Mouse (Mus musculus) ES-E14 (cell line): ENCODE data around the gene Ncln. TPM values are rescaled to one million over a fixed set of nuclear protein-coding genes. Genes with fewer than 3 reads are reported as not detected.

Source experiments
- DNase-seq: peaks from one replicate; pipeline ENCODE4 v3.0.0-alpha.2; 2013; ENCODE audit warnings: low read depth, low spot score
- H3K27ac ChIP-seq: 2 replicates; pipeline ENCODE4 v1.5.1; 2012; ENCODE audit warnings: low read depth, mild to moderate bottlenecking, low read length, moderate library complexity, mixed read lengths; ENCODE audit not compliant: poor library complexity, insufficient read depth, severe bottlenecking
- H3K36me3 ChIP-seq: 2 replicates; pipeline ENCODE4 v1.6.1; 2012; ENCODE audit warnings: mild to moderate bottlenecking, low read length, moderate library complexity, mixed read lengths; ENCODE audit not compliant: control insufficient read depth, poor library complexity, insufficient read depth, severe bottlenecking
- H3K4me1 ChIP-seq, 2 experiments: fragments of 150-350 bp in 1 of 2; sonication (generic) in 1 of 2; 2 replicates each; pipeline ENCODE4 v1.6.1; 2012; ENCODE audit warnings: low read length in 2 of 2, mild to moderate bottlenecking in 1 of 2, mixed read lengths in 1 of 2; ENCODE audit not compliant: control insufficient read depth in 2 of 2, insufficient read depth in 2 of 2, poor library complexity in 1 of 2
- H3K4me3 ChIP-seq, 2 experiments: fragments of 150-350 bp in 1 of 2; sonication (generic) in 1 of 2; 2 replicates each; pipeline ENCODE4 v1.5.1; 2012; ENCODE audit warnings: low read length in 2 of 2, low read depth in 1 of 2, mild to moderate bottlenecking in 1 of 2, mixed read lengths in 1 of 2; ENCODE audit not compliant: insufficient read depth in 1 of 2, poor library complexity in 1 of 2, severe bottlenecking in 1 of 2
- H3K9ac ChIP-seq: 2 replicates; pipeline ENCODE4 v1.6.1; 2012; ENCODE audit warnings: low read depth, mild to moderate bottlenecking, low read length, mixed read lengths; ENCODE audit not compliant: poor library complexity, insufficient read depth, severe bottlenecking
- H3K9me3 ChIP-seq: fragments of 150-350 bp; sonication (generic); 2 replicates; pipeline ENCODE4 v1.6.1; 2012; ENCODE audit warnings: low read depth, mild to moderate bottlenecking, low read length; ENCODE audit not compliant: control insufficient read depth, insufficient read depth
- CHD2 ChIP-seq: IDR thresholded peaks from 2 replicates; pipeline ENCODE4 v1.6.1; 2014; ENCODE audit warnings: mild to moderate bottlenecking, low read depth, low read length, inconsistent platforms
- HCFC1 ChIP-seq: IDR thresholded peaks from 2 replicates; pipeline ENCODE4 v1.6.1; 2012; ENCODE audit warnings: low read length, inconsistent platforms, borderline replicate concordance; ENCODE audit not compliant: insufficient read depth
- MAFK ChIP-seq: IDR thresholded peaks from 2 replicates; pipeline ENCODE4 v1.6.1; 2014; ENCODE audit warnings: mild to moderate bottlenecking, low read depth, low read length, inconsistent platforms; ENCODE audit not compliant: insufficient read depth
- ZC3H11A ChIP-seq: IDR thresholded peaks from 2 replicates; pipeline ENCODE4 v1.6.1; 2012; ENCODE audit warnings: low read depth, mild to moderate bottlenecking, inconsistent platforms, low read length, borderline replicate concordance
- ZNF384 ChIP-seq: IDR thresholded peaks from 2 replicates; pipeline ENCODE4 v1.6.1; 2012; ENCODE audit warnings: low read depth, low read length, inconsistent platforms
- in situ Hi-C, 2 experiments: fragments of 600-800 bp; cut with MboI; formaldehyde crosslinking; loops; one replicate each; pipeline ENCODE4 v1.15.1; 2025; ENCODE audit warnings: low sequenced_read_pairs in 2 of 2, inconsistent platforms in 1 of 2; ENCODE audit not compliant: unreplicated experiment in 2 of 2
- total RNA-seq: library from RNA; depleted of rRNA; stranded (reverse); fragments of 300-350 nt; gene quantifications from 2 replicates; pipeline ENCODE4 v1.2.3, GENCODE M21; 2012

Gene Ncln
- total RNA-seq, 1 experiment, result 254 TPM

DNA sequence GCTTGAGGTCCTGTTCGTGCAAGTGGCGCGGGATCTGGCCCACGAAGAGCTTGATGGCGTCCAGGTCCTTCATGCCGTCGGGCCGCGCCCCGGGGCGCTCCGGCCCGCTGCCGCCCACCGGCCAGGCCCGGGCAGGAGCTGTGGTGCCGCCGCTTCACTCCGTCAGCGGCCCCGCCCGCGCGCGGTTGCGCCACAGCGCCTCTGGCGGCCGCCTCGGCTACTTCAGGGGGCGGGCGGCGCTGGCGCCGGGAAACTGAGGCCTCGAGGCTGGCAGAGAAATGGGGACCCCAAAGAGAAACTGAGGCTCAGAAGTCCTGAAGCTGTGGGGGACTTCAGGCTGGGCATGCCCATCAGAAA is 13.7 kb downstream of the Ncln start, which contains the start of gene Celf5:
Celf5 (minus strand) TSS at position 177 of the 357 bp plus-strand sequence.
- Histone ChIP-seq H3K4me1 (peaks cover 0 to 26% of the 10 kb centered on the region in 2 experiments; a peak in 2 of 4 replicates), H3K36me3 (peaks cover 15% of the 10 kb centered on the region), H3K4me3 (peak within 1 kb of the TSS; percentile 76 to 84), H3K9ac (peak within 1 kb of the TSS; percentile 60), H3K27ac (no peak within 1 kb of the TSS), H3K9me3 (no peaks in the 10 kb centered on the region)
- no peak for DNase-seq
- TF ChIP-seq ZC3H11A (no peak), CHD2 (no peak), MAFK (no peak), ZNF384 (0 out of 2 replicates have a peak, but pooled peaks have one; percentile 6), HCFC1 (0 out of 2 replicates have a peak, but pooled peaks have one; percentile 36)
- in situ Hi-C loops, result no loop called here

DNA sequence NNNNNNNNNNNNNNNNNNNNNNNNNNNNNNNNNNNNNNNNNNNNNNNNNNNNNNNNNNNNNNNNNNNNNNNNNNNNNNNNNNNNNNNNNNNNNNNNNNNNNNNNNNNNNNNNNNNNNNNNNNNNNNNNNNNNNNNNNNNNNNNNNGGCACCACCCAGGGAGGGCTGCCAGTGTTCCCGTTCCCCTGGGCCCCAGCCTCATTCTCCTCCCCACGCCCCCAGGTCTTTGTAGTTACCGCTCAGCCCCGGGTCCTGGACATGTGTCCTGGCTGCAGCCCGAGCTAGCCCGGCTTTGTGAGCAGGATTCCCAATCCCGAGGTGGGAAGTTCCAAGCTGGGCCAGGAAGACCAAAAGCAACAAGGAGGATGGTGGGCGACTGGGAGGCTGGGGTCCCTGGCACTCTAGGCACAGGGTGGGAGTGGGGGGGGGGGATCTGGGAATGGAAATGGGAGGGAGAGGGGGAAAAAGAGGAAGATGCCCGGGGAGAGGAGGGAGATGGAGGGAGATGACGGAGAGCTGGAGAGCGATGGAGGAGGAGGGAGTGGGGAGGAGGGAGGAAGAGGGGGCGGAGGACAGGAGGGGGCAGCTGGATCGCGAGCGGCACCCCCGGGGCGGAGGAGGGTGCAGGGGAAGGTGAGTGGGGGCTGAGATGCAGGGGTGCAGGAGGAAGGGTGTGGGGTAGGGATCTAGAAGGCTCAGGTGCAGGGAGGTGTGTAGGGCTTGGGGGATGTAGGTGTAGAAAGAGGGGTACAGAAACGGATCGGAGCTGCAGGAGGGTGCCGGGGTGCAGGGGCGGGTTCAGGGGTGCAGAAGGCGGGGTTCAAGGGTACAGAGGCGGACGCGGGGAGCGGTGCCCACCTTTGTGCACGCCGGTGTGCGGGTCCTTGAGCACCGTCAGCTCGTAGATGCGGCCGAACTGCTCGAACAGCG is 14.3 kb downstream of the Ncln start:
- no peak for TF ChIP-seq CHD2
- no peak for TF ChIP-seq HCFC1
- TF ChIP-seq MAFK, result no peak
- no peak for TF ChIP-seq ZC3H11A
- TF ChIP-seq ZNF384, result no peak
- Histone ChIP-seq H3K36me3 (peaks cover 9% of the 10 kb centered on the region; the same call in 1 of the 2 replicates), H3K9me3 (no peaks in the 10 kb centered on the region), H3K4me3 (peak overlapping the region; percentile 76 to 84), H3K4me1 (peaks cover 0 to 31% of the 10 kb centered on the region in 2 experiments; a peak in 2 of 4 replicates), H3K27ac (no peak overlapping the region), H3K9ac (peak overlapping the region; percentile 60)
- DNase-seq, result no peak
- in situ Hi-C loops, result no loop called here

DNA sequence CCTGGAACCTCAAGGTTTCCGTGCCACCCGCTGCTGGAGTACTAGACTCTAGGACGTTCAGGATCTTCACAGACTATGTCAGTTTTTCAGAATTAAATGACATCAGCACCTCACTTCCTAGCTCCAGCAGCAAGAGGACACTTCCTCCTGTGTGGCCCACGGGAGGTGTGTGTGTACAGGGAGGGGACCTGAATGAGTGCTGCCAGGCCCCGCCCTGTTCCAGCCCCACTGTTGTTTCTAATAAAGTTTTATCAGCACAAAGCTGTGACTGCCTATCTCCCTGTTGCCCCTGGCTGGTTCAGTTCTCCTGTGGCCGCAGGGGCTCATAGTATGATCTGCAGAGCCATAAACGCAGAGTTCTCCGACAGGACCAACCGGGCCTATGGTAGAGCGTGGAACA is 21.7 kb downstream of the Ncln start:
- in situ Hi-C loops, result no loop called here

GRCm38 (mm10) chr10:81473003-81473451 is 23.2 kb downstream of the Ncln start:
- H3K9ac ChIP-seq, result no peak overlapping the region
- H3K36me3 ChIP-seq, result no peaks in the 10 kb centered on the region; the same call in 1 of the 2 replicates
- peak overlapping the region in 1 of 2 experiments; percentile 32; a peak in 2 of 4 replicates for H3K4me3 ChIP-seq
- no peak for TF ChIP-seq HCFC1
- TF ChIP-seq ZNF384, result no peak
- no peak for TF ChIP-seq CHD2
- TF ChIP-seq MAFK, result no peak
- no peak for TF ChIP-seq ZC3H11A
- no peak for DNase-seq
- in situ Hi-C loops, result no loop called here
- H3K9me3 ChIP-seq, result no peaks in the 10 kb centered on the region
- peaks cover 4 to 33% of the 10 kb centered on the region in 2 experiments; a peak in 3 of 4 replicates for H3K4me1 ChIP-seq
- no peak overlapping the region for H3K27ac ChIP-seq

More for the DNA sequence above, 21.7 kb downstream of the Ncln start:
- no peaks in the 10 kb centered on the region for H3K9me3 ChIP-seq
- H3K27ac ChIP-seq, result no peak overlapping the region
- TF ChIP-seq HCFC1 (no peak), ZNF384 (no peak), MAFK (no peak), ZC3H11A (no peak), CHD2 (no peak)
- peaks cover 4 to 36% of the 10 kb centered on the region in 2 experiments; a peak in 3 of 4 replicates for H3K4me1 ChIP-seq
- H3K9ac ChIP-seq, result no peak overlapping the region
- no peak overlapping the region for H3K4me3 ChIP-seq
- H3K36me3 ChIP-seq, result no peaks in the 10 kb centered on the region; the same call in 1 of the 2 replicates
- no peak for DNase-seq
